Mouse (Mus musculus): ENCODE measurements around the gene Prdx6. TPM values are rescaled to one million over a fixed set of nuclear protein-coding genes. Genes with fewer than 3 reads are reported as not detected.
A peak's percentile ranks its signal among the peaks of the same experiment; 100 is the strongest.

Gene Prdx6
- polyA plus RNA-seq, 1 experiment from 2014 or later: 345 TPM

GRCm38 (mm10) chr1:161264961-161265360, 13.9 kb upstream of the Prdx6 start:
- H3K9me3 ChIP-seq (replicated peaks): no peaks in the 10 kb centered on the region
- no peak overlapping the region for H3K9ac ChIP-seq
- no peak overlapping the region for H3K27ac ChIP-seq
- no peak overlapping the region for H3K4me3 ChIP-seq
- H3K4me2 ChIP-seq: no peak overlapping the region
- WGBS: 91% methylated on average over 5 of the region's 5 CpGs
- H3K4me1 ChIP-seq: peaks cover 4% of the 10 kb centered on the region; the same call in 1 of the 2 replicates
- H3K36me3 ChIP-seq (ENCODE audit: poor library complexity, severe bottlenecking): no peaks in the 10 kb centered on the region
- no peaks in the 10 kb centered on the region for H3K27me3 ChIP-seq
- ATAC-seq: no peak

DNA sequence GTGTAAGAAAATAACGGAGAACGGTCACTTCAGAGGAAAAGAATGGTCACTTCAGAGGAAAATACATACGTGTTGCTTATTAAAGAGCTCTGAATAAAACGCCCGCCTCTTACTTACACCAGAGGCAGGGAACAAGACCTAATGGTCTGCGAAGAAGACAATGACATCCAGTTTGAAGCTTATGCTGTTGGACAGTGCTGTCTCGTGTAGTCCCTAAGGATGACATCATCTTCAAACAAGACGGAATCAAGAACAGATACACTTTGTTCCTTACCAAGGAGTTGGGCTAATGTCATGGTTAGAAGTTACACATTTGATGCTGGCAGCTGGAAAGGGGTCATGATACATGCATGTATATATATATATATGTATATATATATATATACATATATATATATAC, 12.6 kb upstream of the Prdx6 start:
- Histone ChIP-seq H3K9ac (no peak overlapping the region), H3K4me1 (peaks cover 4% of the 10 kb centered on the region; the same call in 1 of the 2 replicates), H3K4me2 (no peak overlapping the region), H3K27me3 (no peaks in the 10 kb centered on the region), H3K9me3 (replicated peaks) (no peaks in the 10 kb centered on the region), H3K4me3 (no peak overlapping the region), H3K36me3 (ENCODE audit: poor library complexity, severe bottlenecking) (no peaks in the 10 kb centered on the region), H3K27ac (no peak overlapping the region)
- ATAC-seq: no peak
- 90% methylated on average over 8 of the region's 8 CpGs for WGBS

DNA sequence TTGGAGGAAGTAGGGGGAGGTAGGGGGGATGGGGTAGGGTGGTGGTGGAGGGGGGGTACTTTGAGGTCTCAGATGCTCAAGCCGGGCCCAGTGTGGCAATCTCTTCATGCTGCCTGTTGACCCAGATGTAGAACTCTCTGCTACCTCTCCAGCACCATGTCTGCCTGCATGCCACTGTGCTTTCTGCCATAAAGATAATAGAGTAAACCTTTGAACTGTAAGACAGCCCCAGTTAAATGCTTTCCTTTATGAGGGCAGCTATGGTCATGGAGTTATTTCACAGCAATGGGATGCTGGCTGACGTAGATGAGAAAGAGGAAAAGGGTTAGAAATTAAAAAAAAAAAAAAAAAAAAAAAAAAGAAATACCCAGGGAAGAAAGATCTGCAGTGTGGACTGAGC, 11.5 kb upstream of the Prdx6 start:
- Histone ChIP-seq H3K4me2 (no peak overlapping the region), H3K4me3 (no peak overlapping the region), H3K9me3 (replicated peaks) (no peaks in the 10 kb centered on the region), H3K36me3 (ENCODE audit: poor library complexity, severe bottlenecking) (no peaks in the 10 kb centered on the region), H3K4me1 (peaks cover 4% of the 10 kb centered on the region; the same call in 1 of the 2 replicates), H3K27me3 (no peaks in the 10 kb centered on the region), H3K9ac (no peak overlapping the region), H3K27ac (no peak overlapping the region)
- ATAC-seq: no peak
- WGBS: 93% methylated on average over 2 of the region's 2 CpGs

DNA sequence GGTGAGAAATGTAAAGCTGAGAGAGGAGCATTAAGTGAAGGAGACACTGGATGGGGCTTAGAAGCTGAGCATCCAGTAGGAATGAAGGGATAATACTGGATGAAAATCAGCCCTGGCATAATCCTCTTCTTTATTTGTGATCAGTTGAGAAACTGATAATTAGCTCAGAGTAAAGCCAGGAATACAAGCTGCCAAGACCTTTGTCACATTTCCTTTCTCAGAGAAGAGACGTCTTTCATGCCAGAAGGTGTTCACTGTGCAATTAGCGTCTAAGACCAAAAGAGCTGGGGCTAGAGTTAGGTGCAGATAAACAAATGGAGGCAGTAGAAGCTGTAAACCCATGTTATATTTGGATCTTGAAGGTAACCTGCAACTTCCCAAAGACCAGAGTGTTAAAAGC, 9.7 kb upstream of the Prdx6 start:
- H3K27me3 ChIP-seq: no peaks in the 10 kb centered on the region
- no peak for ATAC-seq
- no peak overlapping the region for H3K4me3 ChIP-seq
- WGBS: 22% methylated on average over 2 of the region's 2 CpGs
- no peak overlapping the region for H3K4me2 ChIP-seq
- H3K9ac ChIP-seq: no peak overlapping the region
- no peaks in the 10 kb centered on the region for H3K9me3 ChIP-seq (replicated peaks)
- H3K4me1 ChIP-seq: peaks cover 4% of the 10 kb centered on the region; the same call in 1 of the 2 replicates
- no peaks in the 10 kb centered on the region for H3K36me3 ChIP-seq (ENCODE audit: poor library complexity, severe bottlenecking)
- no peak overlapping the region for H3K27ac ChIP-seq

GRCm38 (mm10) chr1:161259142-161259541, 8.1 kb upstream of the Prdx6 start:
- Histone ChIP-seq H3K4me1 (peaks cover 4% of the 10 kb centered on the region; the same call in 1 of the 2 replicates), H3K9me3 (replicated peaks) (no peaks in the 10 kb centered on the region), H3K27me3 (no peaks in the 10 kb centered on the region), H3K36me3 (ENCODE audit: poor library complexity, severe bottlenecking) (no peaks in the 10 kb centered on the region), H3K27ac (no peak overlapping the region), H3K4me2 (no peak overlapping the region), H3K4me3 (no peak overlapping the region), H3K9ac (no peak overlapping the region)
- no peak for ATAC-seq
- WGBS: 84% methylated on average over 6 of the region's 6 CpGs

DNA sequence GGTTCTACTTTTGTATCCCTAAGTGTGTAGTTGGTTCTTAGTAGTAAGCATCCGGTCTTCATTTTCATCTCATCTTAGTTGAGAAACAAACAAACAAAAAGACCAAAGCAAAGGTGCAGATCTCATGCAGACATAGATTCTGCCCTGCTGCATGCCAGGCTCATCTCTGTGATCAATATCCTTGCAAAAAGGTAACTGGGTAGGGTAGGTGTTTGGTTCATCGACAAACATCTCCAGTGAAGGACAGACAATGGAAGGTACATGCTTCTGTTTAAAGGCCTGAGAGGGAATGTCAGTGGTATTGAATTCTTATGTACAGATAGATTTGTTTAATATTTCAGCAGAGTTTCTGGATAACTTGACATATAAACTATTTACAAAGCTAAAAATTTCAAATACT, 7.3 kb upstream of the Prdx6 start:
- H3K4me3 ChIP-seq: no peak overlapping the region
- H3K4me1 ChIP-seq: peaks cover 4% of the 10 kb centered on the region; the same call in 1 of the 2 replicates
- H3K9me3 ChIP-seq (replicated peaks): no peaks in the 10 kb centered on the region
- WGBS: 95% methylated on average over 2 of the region's 2 CpGs
- H3K27ac ChIP-seq: no peak overlapping the region
- H3K4me2 ChIP-seq: no peak overlapping the region
- ATAC-seq: no peak
- H3K9ac ChIP-seq: no peak overlapping the region
- H3K36me3 ChIP-seq (ENCODE audit: poor library complexity, severe bottlenecking): no peaks in the 10 kb centered on the region
- 0 out of 2 replicates have a peak, but pooled peaks cover 2% of the 10 kb centered on the region for H3K27me3 ChIP-seq

DNA sequence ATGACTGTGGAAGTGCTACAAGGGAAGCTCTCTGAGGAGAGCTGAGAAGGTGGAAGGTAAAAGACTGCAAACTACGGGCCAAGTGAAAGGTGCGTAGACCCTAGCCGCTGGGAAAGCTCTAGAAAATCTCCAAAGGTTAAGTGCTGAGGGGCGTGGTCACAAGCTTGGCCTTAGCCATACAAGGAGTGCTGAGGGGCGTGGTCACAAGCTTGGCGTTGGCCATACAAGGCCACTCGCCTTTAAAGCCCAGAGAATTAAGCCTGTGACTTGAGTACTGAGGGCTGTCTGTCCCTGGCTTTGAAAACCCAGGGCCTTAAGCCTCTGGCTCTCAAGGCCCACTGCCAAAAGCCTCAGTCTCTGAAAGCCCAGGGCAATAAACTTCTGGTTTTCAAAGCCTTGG, 5.9 kb upstream of the Prdx6 start:
- no peak overlapping the region for H3K4me3 ChIP-seq
- H3K27me3 ChIP-seq: peaks cover 11% of the 10 kb centered on the region; the same call in 1 of the 2 replicates
- no peak overlapping the region for H3K9ac ChIP-seq
- WGBS: 69% methylated on average over 7 of the region's 7 CpGs
- H3K4me1 ChIP-seq: peaks cover 4% of the 10 kb centered on the region; the same call in 1 of the 2 replicates
- H3K9me3 ChIP-seq (replicated peaks): no peaks in the 10 kb centered on the region
- no peak overlapping the region for H3K27ac ChIP-seq
- no peak for ATAC-seq
- H3K4me2 ChIP-seq: no peak overlapping the region
- no peaks in the 10 kb centered on the region for H3K36me3 ChIP-seq (ENCODE audit: poor library complexity, severe bottlenecking)

- Histone ChIP-seq H3K9me3 (replicated peaks) (no peaks in the 10 kb centered on the region), H3K27ac (no peak overlapping the region), H3K36me3 (ENCODE audit: poor library complexity, severe bottlenecking) (no peaks in the 10 kb centered on the region), H3K9ac (no peak overlapping the region), H3K4me2 (no peak overlapping the region), H3K27me3 (peaks cover 14% of the 10 kb centered on the region; the same call in 1 of the 2 replicates), H3K4me1 (peaks cover 13% of the 10 kb centered on the region), H3K4me3 (no peak overlapping the region)
- 97% methylated on average over 1 of the region's 1 CpGs for WGBS
- ATAC-seq: no peak
Measured at GRCm38 (mm10) chr1:161254361-161254760, 3.3 kb upstream of the Prdx6 start.

- H3K4me1 ChIP-seq: peaks cover 27% of the 10 kb centered on the region
- H3K27me3 ChIP-seq: peaks cover 14% of the 10 kb centered on the region; the same call in 1 of the 2 replicates
- no peak for ATAC-seq
- no peak overlapping the region for H3K4me2 ChIP-seq
- H3K9ac ChIP-seq: no peak overlapping the region
- WGBS: 76% methylated on average over 3 of the region's 3 CpGs
- no peaks in the 10 kb centered on the region for H3K36me3 ChIP-seq (ENCODE audit: poor library complexity, severe bottlenecking)
- H3K4me3 ChIP-seq: no peak overlapping the region
- no peaks in the 10 kb centered on the region for H3K9me3 ChIP-seq (replicated peaks)
- no peak overlapping the region for H3K27ac ChIP-seq
Measured at GRCm38 (mm10) chr1:161252901-161253300, 1.9 kb upstream of the Prdx6 start.

GRCm38 (mm10) chr1:161252365-161252764, 1.3 kb upstream of the Prdx6 start:
- no peak overlapping the region for H3K27ac ChIP-seq
- H3K9me3 ChIP-seq (replicated peaks): no peaks in the 10 kb centered on the region
- peaks cover 32% of the 10 kb centered on the region for H3K4me1 ChIP-seq
- no peak overlapping the region for H3K9ac ChIP-seq
- no peak overlapping the region for H3K4me2 ChIP-seq
- H3K36me3 ChIP-seq (ENCODE audit: poor library complexity, severe bottlenecking): no peaks in the 10 kb centered on the region
- ATAC-seq: no peak
- no peak overlapping the region for H3K4me3 ChIP-seq
- peaks cover 14% of the 10 kb centered on the region; the same call in 1 of the 2 replicates for H3K27me3 ChIP-seq
- 82% methylated on average over 9 of the region's 9 CpGs for WGBS

- no peaks in the 10 kb centered on the region for H3K9me3 ChIP-seq (replicated peaks)
- no peak for ATAC-seq
- peaks cover 3% of the 10 kb centered on the region for H3K36me3 ChIP-seq (ENCODE audit: poor library complexity, severe bottlenecking)
- H3K27ac ChIP-seq: no peak overlapping the region
- H3K4me2 ChIP-seq: peak overlapping the region; percentile 93
- H3K27me3 ChIP-seq: peaks cover 14% of the 10 kb centered on the region; the same call in 1 of the 2 replicates
- H3K4me1 ChIP-seq: peaks cover 32% of the 10 kb centered on the region
- H3K9ac ChIP-seq: no peak overlapping the region
- WGBS: 73% methylated on average over 9 of the region's 9 CpGs
- peak overlapping the region; percentile 65 for H3K4me3 ChIP-seq
Measured at GRCm38 (mm10) chr1:161251417-161252265, 622 bp upstream of the Prdx6 start.

DNA sequence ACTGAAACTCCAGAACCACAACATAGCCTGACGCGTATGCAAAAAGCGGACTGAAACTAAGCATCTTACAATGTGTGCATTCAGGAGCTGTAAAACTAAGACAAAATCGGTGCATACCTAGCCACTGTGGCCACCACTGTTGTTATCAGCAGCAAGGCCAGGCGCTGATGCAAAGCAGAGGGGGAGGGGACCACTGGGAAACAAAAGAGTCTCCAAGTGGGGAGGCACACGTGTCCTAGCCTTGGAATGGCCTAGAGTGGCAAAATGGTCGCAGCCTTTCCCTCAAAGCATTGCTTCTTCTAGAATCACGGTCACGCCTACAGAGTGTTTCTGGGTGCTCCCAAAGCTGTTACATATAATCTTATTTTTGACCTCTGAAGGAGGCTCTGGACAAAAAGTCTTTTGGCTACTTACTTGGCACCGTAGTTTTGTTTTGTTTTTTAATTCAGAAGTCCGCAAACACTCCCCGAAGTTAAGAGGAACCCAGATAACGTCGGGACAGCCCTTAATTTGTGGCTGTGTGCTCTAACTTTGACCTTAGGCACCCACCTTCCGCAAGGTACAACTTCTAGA, 902 bp downstream of the Prdx6 start:
- ATAC-seq: peak; percentile 65
- Histone ChIP-seq H3K9me3 (replicated peaks) (no peaks in the 10 kb centered on the region), H3K27ac (no peak overlapping the region)

More for the DNA sequence above, 902 bp downstream of the Prdx6 start:
- peaks cover 32% of the 10 kb centered on the region for H3K4me1 ChIP-seq
- H3K4me2 ChIP-seq: peak overlapping the region; percentile 93
- under 1% methylated on average over 15 of the region's 15 CpGs for WGBS
- H3K4me3 ChIP-seq: peak overlapping the region; percentile 65
- peak overlapping the region; percentile 84 for H3K9ac ChIP-seq
- H3K27me3 ChIP-seq: peaks cover 14% of the 10 kb centered on the region; the same call in 1 of the 2 replicates
- peaks cover 13% of the 10 kb centered on the region for H3K36me3 ChIP-seq (ENCODE audit: poor library complexity, severe bottlenecking)
